ENCODE assay signal across 11 mouse cellular contexts in the genomic region with DNA sequence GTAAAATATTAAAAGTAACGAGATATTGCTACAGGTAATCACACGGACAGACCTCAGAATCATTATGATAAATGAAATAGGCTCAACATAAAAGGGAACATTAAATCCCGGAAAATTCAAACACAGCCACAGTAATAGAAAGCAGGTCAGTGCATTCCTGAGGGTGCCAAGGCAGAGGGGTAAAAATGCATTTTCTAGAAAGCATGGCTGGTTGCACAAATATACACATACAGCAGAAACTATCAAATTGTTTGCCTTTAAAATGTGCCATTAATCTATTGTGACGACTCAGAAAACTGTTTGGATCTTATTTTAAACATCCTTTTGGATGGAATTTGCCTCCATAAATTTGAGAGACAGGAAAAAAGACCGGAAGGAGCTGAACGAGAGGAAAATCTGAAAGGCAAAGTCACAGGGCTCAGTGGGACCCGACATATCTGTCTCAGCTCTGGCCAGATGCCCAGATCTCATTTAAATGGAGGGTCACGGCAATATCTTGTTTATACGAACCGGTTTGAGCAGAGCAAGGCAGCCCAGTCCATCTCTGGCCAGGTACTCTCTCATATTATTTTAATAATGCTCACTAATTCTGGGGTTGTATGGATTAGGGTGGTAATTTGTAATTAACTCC. TPM values are rescaled to one million over a fixed set of nuclear protein-coding genes. Genes with fewer than 3 reads are reported as not detected.
DNase-seq lines count a peak whose midpoint lies in the region; ATAC-seq and TF ChIP-seq lines count a peak whose summit lies in the region.
"Had no signal": no experiment of that assay in that cellular context is flagged by ENCODE, and none has a peak within 500 bp of the region (broad histone marks: within the 10 kb centered on the region; RNA-seq: fewer than 3 reads in every experiment).

No protein-coding gene starts in this region.

- no peak overlapping the region for H3K27ac ChIP-seq in heart, postnatal 0 days (ENCODE audit: low read depth)
- no peak overlapping the region for H3K27ac ChIP-seq in intestine, postnatal 0 days (ENCODE audit: low read depth, low read length)
- no peak overlapping the region for H3K27ac ChIP-seq in forebrain, embryonic 16.5 days (ENCODE audit: low read length)
- H3K27ac ChIP-seq: macrophage had no signal

- H3K4me1 ChIP-seq in heart, postnatal 0 days (ENCODE audit: control insufficient read depth, insufficient read depth) = no peaks in the 10 kb centered on the region
- H3K4me1 ChIP-seq in intestine, postnatal 0 days (replicated peaks; ENCODE audit: control insufficient read depth, insufficient read depth, low read length) = no peaks in the 10 kb centered on the region; the same call in 1 of the 2 replicates
- 0 out of 2 replicates have a peak, but pooled peaks cover 2% of the 10 kb centered on the region for H3K4me1 ChIP-seq in forebrain, embryonic 16.5 days (replicated peaks; ENCODE audit: control insufficient read depth, insufficient read depth, low read length)

- H3K4me3 ChIP-seq in heart, postnatal 0 days (ENCODE audit: low read depth, low read length) = no peak overlapping the region
- H3K4me3 ChIP-seq in intestine, postnatal 0 days (ENCODE audit: low read depth, low read length) = no peak overlapping the region
- no peak overlapping the region for H3K4me3 ChIP-seq in forebrain, embryonic 16.5 days (replicated peaks; ENCODE audit: low read length)

- no peaks in the 10 kb centered on the region; the same call in 1 of the 2 replicates for H3K9me3 ChIP-seq in heart, postnatal 0 days (replicated peaks; ENCODE audit: control insufficient read depth, low read length)
- H3K9me3 ChIP-seq in intestine, postnatal 0 days (ENCODE audit: control insufficient read depth) = no peaks in the 10 kb centered on the region
- H3K9me3 ChIP-seq in forebrain, embryonic 16.5 days (ENCODE audit: control insufficient read depth, low read length) = no peaks in the 10 kb centered on the region

- no peaks in the 10 kb centered on the region for H3K36me3 ChIP-seq in heart, postnatal 0 days (replicated peaks; ENCODE audit: control insufficient read depth, insufficient read depth, low read length)
- H3K36me3 ChIP-seq in intestine, postnatal 0 days (ENCODE audit: control insufficient read depth, insufficient read depth) = no peaks in the 10 kb centered on the region
- H3K36me3 ChIP-seq in forebrain, embryonic 16.5 days (ENCODE audit: control insufficient read depth, insufficient read depth) = no peaks in the 10 kb centered on the region

- peak; percentile 19 for DNase-seq in heart, postnatal 0 days (ENCODE audit: low spot score)
- no peak for DNase-seq in heart, adult 8-10 months (ENCODE audit: low spot score)
- DNase-seq in Muller cell, postnatal 12 days (ENCODE audit: inconsistent ontology term) = peak; percentile 30
- DNase-seq in lung, postnatal 36 days = peak; percentile 15
- no peak for DNase-seq in spleen, postnatal 14 days (ENCODE audit: low spot score in 2 of 2)
- DNase-seq in thymus, postnatal 10 days (ENCODE audit: low spot score in 2 of 2) = no peak
- DNase-seq: adrenal gland, adult 8-10 months; thymus, adult 18-20 months had no signal

- no peak for ATAC-seq in heart, postnatal 0 days (ENCODE audit: insufficient read depth, low read depth)
- no peak for ATAC-seq in intestine, postnatal 0 days
- no peak for ATAC-seq in forebrain, embryonic 16.5 days

- no peak for TF ChIP-seq EP300 in heart, postnatal 0 days (IDR thresholded peaks at IDR 0.05; ENCODE audit: low read depth)

- H3K4me2 ChIP-seq in heart, postnatal 0 days (ENCODE audit: low read depth, low read length) = 0 out of 2 replicates have a peak overlapping the region, but pooled peaks have one; percentile 31
- 0 out of 2 replicates have a peak overlapping the region, but pooled peaks have one; percentile 2 for H3K4me2 ChIP-seq in intestine, postnatal 0 days (replicated peaks; ENCODE audit: low read depth)
- H3K4me2 ChIP-seq in forebrain, embryonic 16.5 days (ENCODE audit: low read length) = no peak overlapping the region

- WGBS in heart, postnatal 0 days = 30% methylated on average over 10 of the region's 10 CpGs
- 51% methylated on average over 10 of the region's 10 CpGs for WGBS in intestine, postnatal 0 days
- 36% methylated on average over 10 of the region's 10 CpGs for WGBS in forebrain, embryonic 16.5 days

- no peak for TF ChIP-seq CTCF in heart, postnatal 0 days (IDR thresholded peaks at IDR 0.05; ENCODE audit: low read depth)
- no peak for TF ChIP-seq CTCF in intestine, postnatal 0 days (IDR thresholded peaks at IDR 0.05; ENCODE audit: low read depth)

- H3K27me3 ChIP-seq in heart, postnatal 0 days (ENCODE audit: control insufficient read depth, insufficient read depth, low read length) = no peaks in the 10 kb centered on the region
- H3K27me3 ChIP-seq in intestine, postnatal 0 days (replicated peaks; ENCODE audit: control insufficient read depth, insufficient read depth, low read length) = no peaks in the 10 kb centered on the region
- H3K27me3 ChIP-seq in forebrain, embryonic 16.5 days (replicated peaks; ENCODE audit: control insufficient read depth, insufficient read depth, low read length) = no peaks in the 10 kb centered on the region

- no peak overlapping the region for H3K9ac ChIP-seq in heart, postnatal 0 days (replicated peaks; ENCODE audit: low read depth, low read length)
- H3K9ac ChIP-seq in intestine, postnatal 0 days (ENCODE audit: low read depth, low read length) = no peak overlapping the region
- H3K9ac ChIP-seq in forebrain, embryonic 16.5 days (replicated peaks; ENCODE audit: low read depth, low read length) = no peak overlapping the region

RNA-seq across cellular contexts. Expression of gene Ipcef1, which starts 4.9 kb away (rescaled TPM):
- 0.08 TPM in 1 of 2 replicates, not detected in the other for total RNA-seq in heart, postnatal 0 days (2014; rRNA removed; ENCODE audit: low replicate concordance)
- polyA plus RNA-seq in heart, postnatal 0 days (2015; fragmentation: Nextera tagmentation; extraction: Ambion mirVana) = 0.01 and 0.11 TPM in 2 replicates
- total RNA-seq in heart, adult 8-10 months (2022) = under 1 TPM in 3 of 4 experiments, not detected in 1; 0.16 to 0.46 (median 0.33) TPM
- 0.12 and 0.16 TPM in 2 replicates for polyA plus RNA-seq in intestine, postnatal 0 days (2015; fragmentation: Nextera tagmentation; extraction: Ambion mirVana)
- 1.6 and 2.2 TPM in 2 replicates for polyA plus RNA-seq in forebrain, embryonic 16.5 days (2015; fragmentation: Nextera tagmentation; extraction: Ambion mirVana)

Comparison
In these comparisons a context has a peak if more than half of its experiments do, and no peak if none do; other contexts are left out.
1. DNase-seq: peak in heart, postnatal 0 days (single experiment), Muller cell, postnatal 12 days (single experiment) and lung, postnatal 36 days (single experiment); none in heart, adult 8-10 months (single experiment), spleen, postnatal 14 days (0 of 2) and thymus, postnatal 10 days (0 of 2).